9 mouse cellular contexts compared by ENCODE assay signal in genomic region chr13:99513990-99514389, GRCm38 (mm10). TPM values are rescaled to one million over a fixed set of nuclear protein-coding genes. Genes with fewer than 3 reads are reported as not detected.
A peak's percentile ranks its signal among the peaks of the same experiment; 100 is the strongest.
DNase-seq lines count a peak whose midpoint lies in the region; ATAC-seq and TF ChIP-seq lines count a peak whose summit lies in the region.
"Had no signal": no experiment of that assay in that cellular context is flagged by ENCODE, and none has a peak within 500 bp of the region (broad histone marks: within the 10 kb centered on the region; RNA-seq: fewer than 3 reads in every experiment).

No protein-coding gene starts in this region.

- H3K27ac ChIP-seq in forebrain, embryonic 11.5 days (ENCODE audit: low read depth, low read length) = peak overlapping the region; percentile 98
- no peak overlapping the region for H3K27ac ChIP-seq in intestine, embryonic 15.5 days
- H3K27ac ChIP-seq in olfactory bulb, adult 2 months (ENCODE audit: insufficient read depth, low read depth, low read length) = peak overlapping the region; percentile 86

- peak; percentile 8 to 33 for DNase-seq in heart, adult 18-20 months
- no peak for DNase-seq in heart, postnatal 14 days
- peak; percentile 47 for DNase-seq in adrenal gland, postnatal 14 days
- DNase-seq in forebrain, embryonic 11.5 days (ENCODE audit: low spot score) = peak; percentile 61
- no peak for DNase-seq in thymus, adult 18-20 months
- DNase-seq in gastrocnemius, adult 18-20 months (ENCODE audit: low spot score) = no peak

- no peaks in the 10 kb centered on the region for H3K9me3 ChIP-seq in forebrain, embryonic 11.5 days (ENCODE audit: control insufficient read depth, low read length)
- no peaks in the 10 kb centered on the region for H3K9me3 ChIP-seq in intestine, embryonic 15.5 days

- intact Hi-C loops in heart, postnatal 14 days (cut with DNase I) = loop anchor here (2.0 kb wide), 1 partner anchor 139 kb away; no protein-coding TSS in a partner anchor

- peak overlapping the region; percentile 94 for H3K4me3 ChIP-seq in forebrain, embryonic 11.5 days (ENCODE audit: low read depth, low read length)
- 0 out of 2 replicates have a peak overlapping the region, but pooled peaks have one; percentile 10 for H3K4me3 ChIP-seq in intestine, embryonic 15.5 days (replicated peaks)
- peak overlapping the region; percentile 61 for H3K4me3 ChIP-seq in olfactory bulb, adult 2 months (ENCODE audit: insufficient read depth, low read depth, low read length)

- TF ChIP-seq POLR2A in olfactory bulb, adult 2 months (IDR thresholded peaks at IDR 0.05; ENCODE audit: insufficient read depth, low read depth, low read length) = no peak

- ATAC-seq in forebrain, embryonic 11.5 days (replicated peaks; ENCODE audit: low FRiP score) = no peak
- no peak for ATAC-seq in intestine, embryonic 15.5 days

- H3K27me3 ChIP-seq in forebrain, embryonic 11.5 days (ENCODE audit: control insufficient read depth, insufficient read depth, low read length) = no peaks in the 10 kb centered on the region
- H3K27me3 ChIP-seq in intestine, embryonic 15.5 days (replicated peaks) = no peaks in the 10 kb centered on the region
- H3K27me3 ChIP-seq: CH12.LX had no signal

- 9% methylated on average over 10 of the region's 10 CpGs for WGBS in forebrain, embryonic 11.5 days
- 27% methylated on average over 10 of the region's 10 CpGs for WGBS in intestine, embryonic 15.5 days
- 5% methylated on average over 10 of the region's 10 CpGs for WGBS in olfactory bulb, adult 2 months

- no peak for TF ChIP-seq CTCF in olfactory bulb, adult 2 months (IDR thresholded peaks at IDR 0.05; ENCODE audit: insufficient read depth, low read depth, low read length)

- H3K4me2 ChIP-seq in forebrain, embryonic 11.5 days (ENCODE audit: low read depth, low read length, severe bottlenecking) = peak overlapping the region; percentile 68
- peak overlapping the region; percentile 97 for H3K4me2 ChIP-seq in intestine, embryonic 15.5 days (replicated peaks)

- H3K4me1 ChIP-seq in forebrain, embryonic 11.5 days (replicated peaks; ENCODE audit: control insufficient read depth, insufficient read depth, low read length) = peaks cover 13% of the 10 kb centered on the region
- H3K4me1 ChIP-seq in intestine, embryonic 15.5 days (replicated peaks) = 0 out of 2 replicates have a peak, but pooled peaks cover 12% of the 10 kb centered on the region
- peaks cover 16% of the 10 kb centered on the region for H3K4me1 ChIP-seq in olfactory bulb, adult 2 months (ENCODE audit: control insufficient read depth, insufficient read depth, low read length)

- H3K9ac ChIP-seq in forebrain, embryonic 11.5 days (ENCODE audit: low read length) = peak overlapping the region; percentile 94
- no peak overlapping the region for H3K9ac ChIP-seq in intestine, embryonic 15.5 days

- H3K36me3 ChIP-seq in forebrain, embryonic 11.5 days (ENCODE audit: control insufficient read depth, insufficient read depth, low read length) = no peaks in the 10 kb centered on the region; the same call in 1 of the 2 replicates
- no peaks in the 10 kb centered on the region for H3K36me3 ChIP-seq in intestine, embryonic 15.5 days

RNA-seq across cellular contexts. Expression of gene Map1b, which starts 2.4 kb away (rescaled TPM):
- total RNA-seq in heart, adult 18-20 months (2021) = 10 to 100 TPM in 1 of 2 experiments, 1 to 10 TPM in 1; 9.9 to 10.8 TPM
- 10 to 100 TPM; 20.6 to 24.3 TPM for total RNA-seq in heart, postnatal 14 days (2021)
- 81.3 and 83.2 TPM in 2 replicates for total RNA-seq in adrenal gland, postnatal 14 days (2021)
- polyA plus RNA-seq in forebrain, embryonic 11.5 days (2014; fragmentation: Nextera tagmentation; extraction: Ambion mirVana) = 823 and 854 TPM in 2 replicates
- polyA plus RNA-seq in intestine, embryonic 15.5 days (2015; fragmentation: Nextera tagmentation; extraction: Ambion mirVana) = 104 and 116 TPM in 2 replicates
- 196 and 261 TPM in 2 replicates for polyA plus RNA-seq in olfactory bulb, adult 2 months (2012; ENCODE audit: insufficient read depth, insufficient read length, low replicate concordance, missing spikeins)
- total RNA-seq in gastrocnemius, adult 18-20 months (2021) = 10 to 100 TPM in 1 of 2 experiments, 1 to 10 TPM in 1; 7.1 to 11.5 TPM

Comparison
In these comparisons a context has a peak if more than half of its experiments do, and no peak if none do; other contexts are left out.
1. DNase-seq: peak in heart, adult 18-20 months (2 of 2), adrenal gland, postnatal 14 days (single experiment) and forebrain, embryonic 11.5 days (single experiment); none in heart, postnatal 14 days (0 of 2), thymus, adult 18-20 months (0 of 2) and gastrocnemius, adult 18-20 months (single experiment).
2. H3K4me3 ChIP-seq: peak in every context shown above with its lines; median percentile 94 in forebrain, embryonic 11.5 days; 61 in olfactory bulb, adult 2 months; 10 in intestine, embryonic 15.5 days.